Mouse (Mus musculus): ENCODE measurements around the gene Wdr46. TPM values are rescaled to one million over a fixed set of nuclear protein-coding genes. Genes with fewer than 3 reads are reported as not detected.

The Wdr46 gene
- polyA plus RNA-seq, 1 experiment from 2014 or later: 18.9 TPM

DNA sequence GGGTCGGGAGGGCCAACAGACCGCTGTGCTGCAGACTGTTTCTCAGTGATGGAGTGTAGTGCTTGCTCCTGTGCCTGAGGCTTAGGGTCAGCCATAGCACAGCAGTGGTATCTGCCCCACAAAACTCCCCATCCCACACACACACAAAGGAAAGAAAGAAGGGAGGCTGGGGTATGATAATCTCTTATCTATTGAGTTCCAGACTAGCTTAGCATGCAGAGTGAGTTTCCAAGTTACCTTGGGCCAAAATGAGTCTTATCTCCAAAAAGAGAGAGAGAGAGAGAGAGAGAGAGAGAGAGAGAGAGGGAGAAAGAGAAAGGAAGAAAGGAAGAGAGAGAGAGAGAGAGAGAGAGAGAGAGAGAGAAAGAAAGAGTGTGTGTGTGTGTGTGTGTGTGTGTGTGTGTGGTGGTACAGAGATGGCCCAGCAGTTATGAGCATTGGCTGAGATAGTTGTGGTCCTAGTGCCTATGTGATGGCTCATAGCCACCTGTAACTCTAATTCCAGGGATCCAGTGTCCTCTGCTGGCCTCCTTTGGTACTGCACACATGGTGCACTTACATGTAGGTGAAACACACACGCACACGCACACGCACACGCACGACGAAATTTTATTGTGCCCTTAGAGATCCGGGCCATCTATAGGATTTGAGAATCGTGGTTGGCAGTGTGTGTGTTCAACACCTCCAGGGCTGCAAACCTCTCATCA, 15.7 kb upstream of the Wdr46 start:
- no peak overlapping the region for H3K27ac ChIP-seq (ENCODE audit: low read depth, low read length)
- no peak overlapping the region for H3K4me2 ChIP-seq (ENCODE audit: low read depth, low read length)
- H3K36me3 ChIP-seq (ENCODE audit: control insufficient read depth, insufficient read depth, low read length): 0 out of 2 replicates have a peak, but pooled peaks cover 3% of the 10 kb centered on the region
- WGBS: 82% methylated on average over 10 of the region's 10 CpGs
- ATAC-seq (ENCODE audit: low read depth): no peak
- no peak overlapping the region for H3K9ac ChIP-seq (replicated peaks; ENCODE audit: low read depth, low read length)
- H3K4me3 ChIP-seq (ENCODE audit: low read depth, low read length): no peak overlapping the region
- H3K4me1 ChIP-seq (ENCODE audit: control insufficient read depth, insufficient read depth, low read length): peaks cover 11% of the 10 kb centered on the region; the same call in 1 of the 2 replicates
- H3K27me3 ChIP-seq (ENCODE audit: control insufficient read depth, insufficient read depth, low read length): no peaks in the 10 kb centered on the region
- H3K9me3 ChIP-seq (ENCODE audit: control insufficient read depth, low read length): no peaks in the 10 kb centered on the region

DNA sequence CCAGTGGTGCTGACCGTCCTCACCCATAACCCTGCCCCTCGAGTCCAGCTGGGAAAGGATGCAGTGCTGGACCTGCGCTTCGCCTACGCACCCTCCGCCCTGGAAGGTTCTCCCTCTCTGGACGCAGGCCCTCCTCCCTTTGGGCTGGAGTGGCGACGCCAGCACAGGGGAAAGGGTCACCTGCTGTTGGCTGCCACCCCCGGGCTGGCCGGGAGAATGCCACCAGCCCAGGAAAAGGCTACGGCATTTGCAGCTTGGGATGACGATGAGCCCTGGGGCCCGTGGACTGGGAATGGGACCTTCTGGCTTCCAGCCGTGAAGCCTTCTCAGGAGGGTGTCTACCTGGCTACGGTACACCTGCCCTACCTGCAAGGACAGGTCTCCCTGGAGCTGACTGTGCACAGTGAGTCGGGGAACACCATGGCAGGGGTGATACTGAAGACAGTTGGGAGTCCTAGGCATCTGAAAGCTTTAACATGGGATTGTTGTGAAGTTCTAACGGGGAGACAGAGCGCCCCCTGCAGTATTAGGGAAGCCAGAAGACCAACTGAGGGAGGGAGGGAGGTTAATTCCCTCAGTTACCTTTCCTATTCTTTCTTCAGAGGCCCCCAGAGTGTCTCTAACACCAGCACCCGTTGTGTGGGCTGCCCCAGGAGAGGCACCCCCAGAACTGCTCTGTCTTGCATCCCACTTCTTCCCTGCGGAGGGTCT, 14.9 kb upstream of the Wdr46 start:
- Histone ChIP-seq H3K4me3 (ENCODE audit: low read depth, low read length) (no peak overlapping the region), H3K27ac (ENCODE audit: low read depth, low read length) (no peak overlapping the region), H3K4me2 (ENCODE audit: low read depth, low read length) (no peak overlapping the region), H3K9me3 (ENCODE audit: control insufficient read depth, low read length) (no peaks in the 10 kb centered on the region), H3K36me3 (ENCODE audit: control insufficient read depth, insufficient read depth, low read length) (0 out of 2 replicates have a peak, but pooled peaks cover 3% of the 10 kb centered on the region), H3K9ac (replicated peaks; ENCODE audit: low read depth, low read length) (no peak overlapping the region), H3K27me3 (ENCODE audit: control insufficient read depth, insufficient read depth, low read length) (no peaks in the 10 kb centered on the region), H3K4me1 (ENCODE audit: control insufficient read depth, insufficient read depth, low read length) (peaks cover 5% of the 10 kb centered on the region; the same call in 1 of the 2 replicates)
- no peak for ATAC-seq (ENCODE audit: low read depth)
- 81% methylated on average over 21 of the region's 21 CpGs for WGBS

DNA sequence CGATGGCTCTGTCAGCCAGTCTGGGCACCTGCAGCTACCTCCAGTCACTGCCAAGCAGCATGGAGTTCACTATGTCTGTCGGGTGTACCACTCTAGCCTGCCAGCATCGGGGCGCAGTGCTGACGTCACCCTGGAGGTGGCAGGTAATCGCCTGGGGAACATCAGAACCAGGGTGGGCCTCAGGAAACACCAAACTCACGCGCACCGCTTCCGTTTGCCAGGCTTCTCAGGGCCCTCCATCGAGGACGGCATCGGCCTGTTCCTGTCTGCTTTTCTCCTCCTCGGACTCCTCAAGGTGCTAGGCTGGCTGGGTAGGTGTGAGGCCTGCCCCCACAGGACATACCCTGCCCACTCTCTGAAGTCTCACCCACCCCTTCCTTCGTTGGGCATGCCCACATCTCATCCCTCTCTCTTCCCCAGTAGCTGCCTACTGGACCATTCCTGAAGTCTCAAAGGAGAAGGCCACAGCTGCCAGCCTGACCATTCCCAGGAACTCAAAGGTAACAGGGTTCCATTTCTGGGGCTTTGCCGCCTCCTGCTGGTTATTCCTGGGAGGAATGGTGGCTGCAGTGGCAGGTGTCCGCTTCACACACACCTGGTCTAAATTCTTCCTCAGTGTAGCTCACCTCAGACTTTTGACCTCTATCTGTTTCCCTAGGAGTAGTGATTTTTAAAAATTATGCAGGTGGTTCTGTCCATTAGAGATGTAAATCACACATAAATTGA, 14.1 kb upstream of the Wdr46 start:
- H3K4me3 ChIP-seq (ENCODE audit: low read depth, low read length): no peak overlapping the region
- no peaks in the 10 kb centered on the region for H3K27me3 ChIP-seq (ENCODE audit: control insufficient read depth, insufficient read depth, low read length)
- 83% methylated on average over 17 of the region's 17 CpGs for WGBS
- H3K9ac ChIP-seq (replicated peaks; ENCODE audit: low read depth, low read length): no peak overlapping the region
- 0 out of 2 replicates have a peak, but pooled peaks cover 3% of the 10 kb centered on the region for H3K36me3 ChIP-seq (ENCODE audit: control insufficient read depth, insufficient read depth, low read length)
- no peak overlapping the region for H3K27ac ChIP-seq (ENCODE audit: low read depth, low read length)
- H3K9me3 ChIP-seq (ENCODE audit: control insufficient read depth, low read length): no peaks in the 10 kb centered on the region
- no peak for ATAC-seq (ENCODE audit: low read depth)
- H3K4me2 ChIP-seq (ENCODE audit: low read depth, low read length): 0 out of 2 replicates have a peak overlapping the region, but pooled peaks have one; percentile 6
- H3K4me1 ChIP-seq (ENCODE audit: control insufficient read depth, insufficient read depth, low read length): peaks cover 9% of the 10 kb centered on the region

DNA sequence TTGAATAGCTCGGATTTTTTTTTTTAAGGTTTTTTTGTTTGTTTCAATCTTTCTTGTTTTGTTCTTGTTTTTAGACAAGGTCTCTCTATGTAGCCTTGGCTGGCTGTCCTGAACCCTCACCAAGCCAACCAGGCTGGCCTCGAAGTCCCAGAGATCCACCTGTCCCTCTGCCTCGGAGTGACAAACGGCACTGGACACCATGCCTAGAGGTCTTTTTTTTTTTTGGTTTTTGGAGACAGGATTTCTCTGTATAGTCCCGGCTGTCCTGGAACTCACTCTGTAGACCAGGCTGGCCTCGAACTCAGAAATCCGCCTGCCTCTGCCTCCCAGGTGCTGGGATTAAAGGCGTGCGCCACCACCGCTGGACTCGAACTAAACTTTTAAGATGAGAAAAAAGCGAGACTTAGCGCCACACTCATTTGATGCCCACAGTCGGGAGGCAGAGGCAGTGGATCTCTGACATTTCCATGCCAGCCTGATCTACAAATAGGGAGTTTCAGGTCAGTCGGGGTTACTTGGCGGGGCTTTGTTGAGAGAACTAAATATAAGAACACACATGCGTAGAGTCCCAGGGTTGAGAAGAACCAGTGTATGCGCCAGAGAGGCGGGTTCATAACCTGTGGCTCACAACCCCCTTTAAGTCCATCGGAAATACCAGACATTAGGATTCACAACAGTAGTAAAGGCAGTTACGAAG, 12.1 kb upstream of the Wdr46 start:
- Histone ChIP-seq H3K4me1 (ENCODE audit: control insufficient read depth, insufficient read depth, low read length) (peaks cover 9% of the 10 kb centered on the region), H3K9me3 (ENCODE audit: control insufficient read depth, low read length) (no peaks in the 10 kb centered on the region), H3K27ac (ENCODE audit: low read depth, low read length) (no peak overlapping the region), H3K36me3 (ENCODE audit: control insufficient read depth, insufficient read depth, low read length) (peaks cover 8% of the 10 kb centered on the region; the same call in 1 of the 2 replicates), H3K4me3 (ENCODE audit: low read depth, low read length) (peak overlapping the region; percentile 65), H3K4me2 (ENCODE audit: low read depth, low read length) (peak overlapping the region; percentile 79), H3K27me3 (ENCODE audit: control insufficient read depth, insufficient read depth, low read length) (no peaks in the 10 kb centered on the region), H3K9ac (replicated peaks; ENCODE audit: low read depth, low read length) (peak overlapping the region; percentile 72)
- ATAC-seq (ENCODE audit: low read depth): no peak
- WGBS: 69% methylated on average over 21 of the region's 21 CpGs

DNA sequence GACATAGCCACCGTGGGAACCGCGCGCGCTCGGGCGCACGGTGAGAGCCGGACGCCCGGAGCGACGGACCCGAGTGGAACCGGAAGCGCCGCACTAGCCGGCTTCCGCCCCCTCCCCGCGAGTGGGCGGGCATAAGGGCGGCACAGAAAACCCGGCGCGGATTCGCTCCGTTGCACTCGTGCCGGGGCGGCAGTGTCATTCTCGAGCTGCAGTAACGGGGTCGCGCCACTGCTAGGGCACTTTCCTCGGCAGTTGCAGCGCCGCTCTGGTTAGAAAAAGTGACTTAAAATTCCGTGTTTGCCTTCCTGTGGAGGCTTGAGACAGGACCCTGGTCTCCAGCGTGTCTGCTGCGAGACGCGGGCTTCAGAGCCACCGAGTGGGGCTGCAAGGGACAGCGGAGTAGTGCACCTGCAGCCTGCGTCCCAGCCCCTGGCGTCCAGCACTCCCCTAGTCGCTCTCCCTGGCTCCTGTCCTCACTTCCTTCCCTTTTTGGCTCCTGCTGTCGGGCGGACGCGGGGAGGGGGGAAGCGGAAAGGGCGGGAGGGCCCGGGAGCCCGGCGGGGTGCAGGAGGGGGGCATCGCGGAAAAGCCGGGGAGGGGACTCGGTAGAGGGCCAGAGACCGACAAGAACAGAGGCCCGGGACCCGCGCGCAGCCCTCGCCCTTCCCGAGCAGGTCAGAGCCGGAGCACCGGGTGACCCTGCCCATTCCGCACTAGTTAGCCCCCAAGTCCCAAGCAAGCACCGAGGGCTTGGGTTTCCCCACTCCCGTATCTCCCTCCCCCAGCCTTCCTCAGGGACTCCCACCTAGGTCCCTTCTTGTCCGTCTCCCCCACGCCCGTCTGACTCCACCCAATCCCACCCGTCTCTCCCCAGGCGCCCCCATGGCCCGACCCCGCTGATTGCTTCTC, 10.8 kb upstream of the Wdr46 start, which contains the start of gene Rgl2:
Rgl2 (plus strand) TSS at position 173 of the 909 bp plus-strand sequence.
- Histone ChIP-seq H3K9me3 (ENCODE audit: control insufficient read depth, low read length) (no peaks in the 10 kb centered on the region), H3K4me3 (ENCODE audit: low read depth, low read length) (peak within 1 kb of the TSS; percentile 65), H3K9ac (replicated peaks; ENCODE audit: low read depth, low read length) (peak within 1 kb of the TSS; percentile 72), H3K27me3 (ENCODE audit: control insufficient read depth, insufficient read depth, low read length) (no peaks in the 10 kb centered on the region), H3K27ac (ENCODE audit: low read depth, low read length) (peak within 1 kb of the TSS; percentile 88), H3K4me1 (ENCODE audit: control insufficient read depth, insufficient read depth, low read length) (peaks cover 9% of the 10 kb centered on the region), H3K36me3 (ENCODE audit: control insufficient read depth, insufficient read depth, low read length) (peaks cover 13% of the 10 kb centered on the region; the same call in 1 of the 2 replicates), H3K4me2 (ENCODE audit: low read depth, low read length) (peak within 1 kb of the TSS; percentile 79)
- WGBS: under 1% methylated on average over 72 of the region's 80 CpGs
- peak; percentile 89 for ATAC-seq (ENCODE audit: low read depth)

DNA sequence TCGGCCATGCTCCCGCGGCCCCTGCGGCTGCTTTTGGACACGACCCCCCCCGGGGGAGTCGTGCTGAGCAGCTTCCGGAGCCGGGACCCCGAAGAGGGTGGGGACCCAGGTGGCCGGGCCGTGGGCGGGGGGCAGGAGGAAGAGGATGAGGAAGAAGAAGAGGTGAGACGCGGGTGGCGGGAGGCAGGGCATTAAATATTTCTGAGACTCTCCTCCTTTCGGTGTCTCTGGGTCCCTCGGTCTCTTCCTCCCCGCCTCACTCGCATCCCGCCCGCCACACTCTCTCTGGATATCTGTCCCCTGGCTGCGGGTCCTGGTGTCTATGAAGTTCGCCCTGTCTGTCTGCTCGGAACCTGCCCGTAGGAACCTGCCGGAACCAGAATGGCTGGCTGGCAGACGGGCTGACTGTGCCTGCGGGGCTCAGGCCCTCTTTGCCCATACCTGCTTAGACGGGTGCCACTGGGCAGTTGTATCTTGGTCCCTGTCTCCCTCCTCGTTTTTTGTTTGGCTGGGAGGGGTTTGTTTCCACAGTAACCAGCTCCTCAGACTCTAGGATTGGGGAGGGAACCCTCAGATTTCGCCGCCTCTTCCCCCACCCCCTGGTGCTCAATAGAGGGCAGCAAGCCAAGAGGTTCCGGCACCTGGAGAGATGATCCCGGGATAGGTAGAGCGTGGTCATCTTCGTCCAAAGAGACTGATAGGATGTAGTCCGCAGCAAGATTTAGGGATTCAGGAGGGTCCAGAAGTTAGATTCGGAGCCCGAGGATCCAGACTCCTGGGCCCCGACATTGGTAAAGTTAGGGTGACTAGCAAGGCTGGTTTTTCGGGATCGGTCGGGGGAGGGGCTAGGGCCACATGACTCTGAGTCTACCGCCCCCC, 9.9 kb upstream of the Wdr46 start:
- H3K4me1 ChIP-seq (ENCODE audit: control insufficient read depth, insufficient read depth, low read length): peaks cover 9% of the 10 kb centered on the region
- no peaks in the 10 kb centered on the region for H3K9me3 ChIP-seq (ENCODE audit: control insufficient read depth, low read length)
- H3K36me3 ChIP-seq (ENCODE audit: control insufficient read depth, insufficient read depth, low read length): peaks cover 13% of the 10 kb centered on the region; the same call in 1 of the 2 replicates
- WGBS: 0% methylated on average over 44 of the region's 45 CpGs
- H3K4me3 ChIP-seq (ENCODE audit: low read depth, low read length): peak overlapping the region; percentile 65
- peak overlapping the region; percentile 79 for H3K4me2 ChIP-seq (ENCODE audit: low read depth, low read length)
- H3K9ac ChIP-seq (replicated peaks; ENCODE audit: low read depth, low read length): peak overlapping the region; percentile 72
- peak overlapping the region; percentile 88 for H3K27ac ChIP-seq (ENCODE audit: low read depth, low read length)
- H3K27me3 ChIP-seq (ENCODE audit: control insufficient read depth, insufficient read depth, low read length): no peaks in the 10 kb centered on the region
- 0 out of 2 replicates have a peak, but pooled peaks have one; percentile 10 for ATAC-seq (ENCODE audit: low read depth)

DNA sequence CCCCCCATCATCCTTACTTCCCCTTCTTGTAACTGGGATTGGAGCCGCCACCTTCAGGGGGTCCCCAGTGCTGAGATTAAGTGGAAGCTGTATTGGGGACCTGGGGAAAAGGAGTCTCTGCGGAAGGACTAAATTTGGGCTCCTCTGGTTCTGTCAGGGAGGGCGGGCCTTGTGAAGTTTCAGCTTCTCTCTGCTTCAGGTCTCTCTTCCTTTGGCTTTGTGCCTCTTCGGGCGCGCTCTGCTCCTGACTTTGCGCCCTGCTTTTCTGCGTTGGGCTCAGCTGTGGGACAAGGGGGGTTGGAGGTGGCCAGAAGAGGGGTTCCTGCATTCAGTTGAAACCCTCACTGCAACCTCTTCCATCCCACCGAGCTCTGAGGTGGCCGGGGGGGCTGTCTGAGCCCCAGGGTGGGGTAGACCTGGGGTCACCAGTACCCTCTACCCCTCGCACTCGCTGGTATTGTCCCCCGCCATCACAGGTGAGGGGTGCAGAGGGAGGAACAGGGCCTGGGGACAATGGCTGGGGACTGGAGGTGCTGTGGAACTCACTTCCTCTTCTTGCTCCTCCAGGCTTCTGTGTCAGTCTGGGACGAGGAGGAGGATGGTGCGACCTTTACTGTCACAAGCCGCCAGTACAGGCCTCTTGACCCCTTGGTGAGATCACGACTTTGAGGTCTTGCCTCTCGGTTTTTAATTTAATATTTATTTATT, 9.1 kb upstream of the Wdr46 start:
- Histone ChIP-seq H3K9ac (replicated peaks; ENCODE audit: low read depth, low read length) (peak overlapping the region; percentile 72), H3K36me3 (ENCODE audit: control insufficient read depth, insufficient read depth, low read length) (peaks cover 10% of the 10 kb centered on the region; the same call in 1 of the 2 replicates), H3K4me2 (ENCODE audit: low read depth, low read length) (peak overlapping the region; percentile 79), H3K4me1 (ENCODE audit: control insufficient read depth, insufficient read depth, low read length) (peaks cover 9% of the 10 kb centered on the region), H3K9me3 (ENCODE audit: control insufficient read depth, low read length) (no peaks in the 10 kb centered on the region), H3K27me3 (ENCODE audit: control insufficient read depth, insufficient read depth, low read length) (no peaks in the 10 kb centered on the region), H3K27ac (ENCODE audit: low read depth, low read length) (no peak overlapping the region), H3K4me3 (ENCODE audit: low read depth, low read length) (peak overlapping the region; percentile 65)
- no peak for ATAC-seq (ENCODE audit: low read depth)
- 33% methylated on average over 18 of the region's 18 CpGs for WGBS

Data from neural tube, embryonic 14.5 days (tissue).